17 mouse cellular contexts compared by ENCODE assay signal in genomic region chr1:52546796-52547195, GRCm38 (mm10).
"Had no signal": no experiment of that assay in that cellular context is flagged by ENCODE, and none has a peak within 500 bp of the region (broad histone marks: within the 10 kb centered on the region; RNA-seq: fewer than 3 reads in every experiment).

No protein-coding gene starts in this region.

- H3K27me3 ChIP-seq: liver, embryonic 15.5 days; megakaryocyte, embryonic 14.5 days; midbrain, embryonic 13.5 days; midbrain, embryonic 15.5 days; neural tube, embryonic 12.5 days had no signal

- H3K27ac ChIP-seq: liver, embryonic 15.5 days; midbrain, embryonic 13.5 days; midbrain, embryonic 15.5 days; neural tube, embryonic 12.5 days had no signal

- H3K9me3 ChIP-seq: liver, embryonic 15.5 days; megakaryocyte, embryonic 14.5 days; midbrain, embryonic 15.5 days had no signal

- H3K9ac ChIP-seq: liver, embryonic 15.5 days; lung, embryonic 14.5 days; midbrain, embryonic 13.5 days; midbrain, embryonic 15.5 days; neural tube, embryonic 12.5 days had no signal

- H3K4me1 ChIP-seq: liver, embryonic 15.5 days; midbrain, embryonic 13.5 days; midbrain, embryonic 15.5 days; neural tube, embryonic 12.5 days had no signal

- DNase-seq: lung, adult 18-20 months; lung, embryonic 14.5 days; lung, postnatal 10 days; lung, postnatal 4 days; right cerebral cortex, adult 18-20 months; right cerebral cortex, postnatal 25 days; right cerebral cortex, postnatal 4 days; spleen, adult 18-20 months; thymus, adult 18-20 months; thymus, postnatal 14 days; thymus, postnatal 36 days had no signal

- ATAC-seq: midbrain, embryonic 13.5 days; midbrain, embryonic 15.5 days had no signal

- H3K4me3 ChIP-seq: liver, embryonic 15.5 days; megakaryocyte, embryonic 14.5 days; midbrain, embryonic 13.5 days; midbrain, embryonic 15.5 days; neural tube, embryonic 12.5 days had no signal

- H3K4me2 ChIP-seq: liver, embryonic 15.5 days; lung, embryonic 14.5 days; midbrain, embryonic 11.5 days; midbrain, embryonic 13.5 days; midbrain, embryonic 15.5 days; neural tube, embryonic 12.5 days had no signal

- H3K36me3 ChIP-seq: liver, embryonic 15.5 days; midbrain, embryonic 13.5 days; midbrain, embryonic 15.5 days; neural tube, embryonic 12.5 days had no signal
